ENCODE assay signal across 8 mouse cellular contexts in the genomic region with DNA sequence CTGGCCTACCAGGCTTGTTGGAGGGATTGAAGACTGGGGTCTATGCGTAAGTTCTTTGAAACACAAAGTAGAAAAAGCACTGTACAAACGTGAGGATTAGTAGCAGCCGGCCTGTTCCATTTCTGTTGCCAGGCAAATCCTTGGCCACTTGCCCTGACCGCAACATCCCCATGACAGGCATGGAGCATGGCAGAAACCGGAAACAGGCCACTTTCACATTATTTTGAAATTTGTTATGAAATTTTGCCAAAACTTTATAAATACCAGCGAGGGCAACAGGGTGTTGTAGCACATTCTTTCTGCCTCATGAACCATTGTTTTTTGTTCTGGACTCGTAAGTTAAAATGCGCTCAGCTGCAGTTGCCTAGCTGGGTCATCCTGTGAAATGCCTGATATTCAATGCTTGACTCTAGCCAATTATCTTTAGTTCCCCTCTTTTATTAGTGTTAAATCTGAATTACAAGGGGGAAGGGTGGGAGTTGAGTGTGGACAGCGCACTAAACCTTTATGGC.
DNase-seq lines count a peak whose midpoint lies in the region; ATAC-seq lines count a peak whose summit lies in the region.

No protein-coding gene starts in this region.

- H3K27ac ChIP-seq in forebrain, embryonic 13.5 days, result no peak overlapping the region
- no peak overlapping the region for H3K27ac ChIP-seq in forebrain, embryonic 12.5 days
- H3K27ac ChIP-seq in forebrain, embryonic 16.5 days (ENCODE audit: low read length), result no peak overlapping the region
- peak overlapping the region; percentile 24; the same call in 1 of the 2 replicates for H3K27ac ChIP-seq in hindbrain, embryonic 15.5 days (replicated peaks)
- peak overlapping the region; percentile 42; the same call in 1 of the 2 replicates for H3K27ac ChIP-seq in neural tube, embryonic 13.5 days (replicated peaks)

- DNase-seq in adrenal gland, postnatal 25 days, result peak; percentile 65
- peak; percentile 67 to 70 for DNase-seq in layer of hippocampus, postnatal 14 days (ENCODE audit: low spot score in 2 of 2)
- DNase-seq in thymus, postnatal 10 days (ENCODE audit: low spot score in 2 of 2), result no peak

- 49% methylated on average over 9 of the region's 9 CpGs for WGBS in forebrain, embryonic 13.5 days
- WGBS in forebrain, embryonic 12.5 days, result 66% methylated on average over 9 of the region's 9 CpGs
- 33% methylated on average over 9 of the region's 9 CpGs for WGBS in forebrain, embryonic 16.5 days
- 34% methylated on average over 9 of the region's 9 CpGs for WGBS in hindbrain, embryonic 15.5 days
- 20% methylated on average over 9 of the region's 9 CpGs for WGBS in neural tube, embryonic 13.5 days

- H3K9me3 ChIP-seq in forebrain, embryonic 13.5 days (replicated peaks), result no peaks in the 10 kb centered on the region
- H3K9me3 ChIP-seq in forebrain, embryonic 12.5 days, result no peaks in the 10 kb centered on the region
- no peaks in the 10 kb centered on the region for H3K9me3 ChIP-seq in forebrain, embryonic 16.5 days (ENCODE audit: control insufficient read depth, low read length)
- H3K9me3 ChIP-seq in hindbrain, embryonic 15.5 days, result no peaks in the 10 kb centered on the region
- H3K9me3 ChIP-seq in neural tube, embryonic 13.5 days, result no peaks in the 10 kb centered on the region

- H3K4me2 ChIP-seq in forebrain, embryonic 13.5 days, result no peak overlapping the region
- no peak overlapping the region for H3K4me2 ChIP-seq in forebrain, embryonic 12.5 days
- H3K4me2 ChIP-seq in forebrain, embryonic 16.5 days (ENCODE audit: low read length), result peak overlapping the region; percentile 33
- H3K4me2 ChIP-seq in hindbrain, embryonic 15.5 days, result peak overlapping the region; percentile 36
- H3K4me2 ChIP-seq in neural tube, embryonic 13.5 days, result peak overlapping the region; percentile 50

- no peaks in the 10 kb centered on the region for H3K36me3 ChIP-seq in forebrain, embryonic 13.5 days (ENCODE audit: poor library complexity, severe bottlenecking)
- no peaks in the 10 kb centered on the region for H3K36me3 ChIP-seq in forebrain, embryonic 12.5 days (replicated peaks)
- no peaks in the 10 kb centered on the region for H3K36me3 ChIP-seq in forebrain, embryonic 16.5 days (ENCODE audit: control insufficient read depth, insufficient read depth)
- no peaks in the 10 kb centered on the region for H3K36me3 ChIP-seq in hindbrain, embryonic 15.5 days
- H3K36me3 ChIP-seq in neural tube, embryonic 13.5 days, result no peaks in the 10 kb centered on the region

- H3K27me3 ChIP-seq in forebrain, embryonic 13.5 days, result no peaks in the 10 kb centered on the region
- H3K27me3 ChIP-seq in forebrain, embryonic 12.5 days, result no peaks in the 10 kb centered on the region
- H3K27me3 ChIP-seq in forebrain, embryonic 16.5 days (replicated peaks; ENCODE audit: control insufficient read depth, insufficient read depth, low read length), result no peaks in the 10 kb centered on the region
- H3K27me3 ChIP-seq in hindbrain, embryonic 15.5 days, result no peaks in the 10 kb centered on the region
- no peaks in the 10 kb centered on the region; the same call in 1 of the 2 replicates for H3K27me3 ChIP-seq in neural tube, embryonic 13.5 days

- peak; percentile 70; the same call in 1 of the 2 replicates for ATAC-seq in forebrain, embryonic 13.5 days
- no peak for ATAC-seq in forebrain, embryonic 12.5 days (ENCODE audit: low FRiP score)
- ATAC-seq in forebrain, embryonic 16.5 days, result peak; percentile 71
- ATAC-seq in hindbrain, embryonic 15.5 days (ENCODE audit: low FRiP score, low read depth), result peak; percentile 75; the same call in 1 of the 2 replicates
- peak; percentile 80 for ATAC-seq in neural tube, embryonic 13.5 days (ENCODE audit: low read depth)

- no peak overlapping the region for H3K9ac ChIP-seq in forebrain, embryonic 13.5 days
- no peak overlapping the region for H3K9ac ChIP-seq in forebrain, embryonic 12.5 days
- H3K9ac ChIP-seq in forebrain, embryonic 16.5 days (replicated peaks; ENCODE audit: low read depth, low read length), result no peak overlapping the region
- H3K9ac ChIP-seq in hindbrain, embryonic 15.5 days, result no peak overlapping the region
- H3K9ac ChIP-seq in neural tube, embryonic 13.5 days, result no peak overlapping the region

- peaks cover 4% of the 10 kb centered on the region; the same call in 1 of the 2 replicates for H3K4me1 ChIP-seq in forebrain, embryonic 13.5 days
- no peaks in the 10 kb centered on the region for H3K4me1 ChIP-seq in forebrain, embryonic 12.5 days
- peaks cover 7% of the 10 kb centered on the region for H3K4me1 ChIP-seq in forebrain, embryonic 16.5 days (replicated peaks; ENCODE audit: control insufficient read depth, insufficient read depth, low read length)
- peaks cover 4% of the 10 kb centered on the region; the same call in 1 of the 2 replicates for H3K4me1 ChIP-seq in hindbrain, embryonic 15.5 days (replicated peaks)
- H3K4me1 ChIP-seq in neural tube, embryonic 13.5 days (replicated peaks), result peaks cover 21% of the 10 kb centered on the region

- H3K4me3 ChIP-seq in forebrain, embryonic 13.5 days, result no peak overlapping the region
- no peak overlapping the region for H3K4me3 ChIP-seq in forebrain, embryonic 12.5 days (replicated peaks)
- no peak overlapping the region; the same call in 1 of the 2 replicates for H3K4me3 ChIP-seq in forebrain, embryonic 16.5 days (replicated peaks; ENCODE audit: low read length)
- H3K4me3 ChIP-seq in hindbrain, embryonic 15.5 days, result no peak overlapping the region
- peak overlapping the region; percentile 15; the same call in 1 of the 2 replicates for H3K4me3 ChIP-seq in neural tube, embryonic 13.5 days

Comparison
In these comparisons a context has a peak if more than half of its experiments do, and no peak if none do; other contexts are left out.
1. H3K4me2 ChIP-seq: peak in forebrain, embryonic 16.5 days (single experiment), hindbrain, embryonic 15.5 days (single experiment) and neural tube, embryonic 13.5 days (single experiment); none in forebrain, embryonic 13.5 days (single experiment) and forebrain, embryonic 12.5 days (single experiment).
2. H3K27ac ChIP-seq: peak in hindbrain, embryonic 15.5 days (single experiment) and neural tube, embryonic 13.5 days (single experiment); none in forebrain, embryonic 13.5 days (single experiment), forebrain, embryonic 12.5 days (single experiment) and forebrain, embryonic 16.5 days (single experiment).
3. DNase-seq: peak in adrenal gland, postnatal 25 days (single experiment) and layer of hippocampus, postnatal 14 days (2 of 2); none in thymus, postnatal 10 days (0 of 2).